Mouse (Mus musculus) G1E (cell line): ENCODE measurements at regions not wholly inside any gene's neighbourhood (a gene's known extent, or its start where the extent isn't known, plus 50 kb on each side); places are given as distances from the start of the nearest gene placed in this dataset.

Experiments used
- CTCF ChIP-seq: IDR thresholded peaks from 2 replicates; pipeline ENCODE4 v1.5.1; 2012; ENCODE audit warnings: low read depth, low read length, inconsistent platforms, mixed read lengths
- GATA1 ChIP-seq: IDR thresholded peaks from 2 replicates; pipeline ENCODE4 v1.6.1; 2012; ENCODE audit warnings: borderline replicate concordance, low read length, inconsistent platforms, mixed read lengths
- GATA2 ChIP-seq: IDR thresholded peaks from 2 replicates; pipeline ENCODE4 v1.6.1; 2012; ENCODE audit warnings: low read depth, low read length, inconsistent platforms, borderline replicate concordance
- POLR2AphosphoS5 ChIP-seq: IDR thresholded peaks from 2 replicates; pipeline ENCODE4 v1.6.1; 2012; ENCODE audit warnings: low read depth, low read length, inconsistent platforms; ENCODE audit not compliant: insufficient replicate concordance
- TAL1 ChIP-seq: conservative IDR thresholded peaks from 2 replicates; pipeline ENCODE4 v1.6.1; 2012; ENCODE audit warnings: low read depth, low read length, inconsistent platforms, mixed read lengths

DNA sequence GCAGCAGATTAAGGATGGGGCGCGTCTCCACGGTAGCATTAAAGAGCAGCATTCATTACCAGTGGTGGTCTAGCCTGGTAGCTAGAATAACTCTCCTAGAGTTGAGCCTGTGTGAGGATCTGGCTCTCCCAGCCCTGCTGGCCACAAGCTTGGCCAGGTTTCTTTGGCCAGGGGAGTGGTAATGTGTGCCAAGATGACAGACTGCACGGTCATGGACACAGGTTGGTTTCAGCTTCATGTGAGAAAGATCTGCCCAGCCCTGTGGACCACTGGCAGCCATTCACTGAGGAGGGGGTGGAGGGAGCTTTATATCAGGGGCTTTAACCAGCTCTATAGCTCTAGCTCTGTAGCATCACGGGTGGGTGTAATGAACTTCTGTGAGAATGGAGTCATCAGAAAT, 176.5 kb downstream of the Matn1 start:
- TF ChIP-seq TAL1 (no peak), CTCF (no peak), POLR2AphosphoS5 (no peak), GATA1 (no peak), GATA2 (no peak)
